Mouse (Mus musculus): ENCODE measurements around the gene Tysnd1. TPM values are rescaled to one million over a fixed set of nuclear protein-coding genes. Genes with fewer than 3 reads are reported as not detected.
A peak's percentile ranks its signal among the peaks of the same experiment; 100 is the strongest.

Gene Tysnd1
- polyA plus RNA-seq, 1 experiment from 2014 or later: 36.6 TPM

DNA sequence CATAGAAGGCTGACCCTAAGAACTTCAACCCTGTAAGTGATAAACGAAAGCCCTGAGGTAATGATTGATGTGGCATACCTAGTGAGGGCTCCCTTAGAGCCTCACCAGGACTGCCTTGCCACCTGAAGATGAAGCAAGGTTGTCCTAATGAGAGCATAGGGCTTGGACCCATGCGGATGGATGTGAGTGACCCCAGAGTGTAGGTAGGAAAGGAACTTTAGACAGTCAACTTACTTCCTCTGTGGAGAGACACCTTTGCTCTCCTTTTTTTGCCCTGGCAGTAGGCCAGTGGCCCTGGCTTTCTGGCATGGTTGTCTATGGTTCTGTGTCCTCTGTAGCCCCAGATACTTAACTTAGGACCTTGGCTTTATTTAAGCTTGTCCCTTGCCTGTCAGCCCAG lies 1.7 kb downstream of the Tysnd1 start:
- Histone ChIP-seq H3K9ac (ENCODE audit: low read length) (no peak overlapping the region), H3K4me2 (ENCODE audit: low read depth, severe bottlenecking) (peak overlapping the region; percentile 97), H3K36me3 (ENCODE audit: control insufficient read depth, insufficient read depth, low read length) (peaks cover 14% of the 10 kb centered on the region), H3K27me3 (ENCODE audit: control insufficient read depth, insufficient read depth, low read length) (no peaks in the 10 kb centered on the region), H3K4me3 (ENCODE audit: low read depth, low read length) (peak overlapping the region; percentile 96), H3K9me3 (ENCODE audit: control insufficient read depth, low read length) (no peaks in the 10 kb centered on the region), H3K27ac (replicated peaks; ENCODE audit: low read depth, low read length) (no peak overlapping the region), H3K4me1 (ENCODE audit: control insufficient read depth, insufficient read depth, low read length) (peaks cover 13% of the 10 kb centered on the region)
- no peak for DNase-seq (ENCODE audit: low spot score)
- no peak for ATAC-seq (ENCODE audit: insufficient number of reproducible peaks, low FRiP score, low TSS enrichment, low read depth)
- WGBS: 82% methylated on average over 2 of the region's 2 CpGs

DNA sequence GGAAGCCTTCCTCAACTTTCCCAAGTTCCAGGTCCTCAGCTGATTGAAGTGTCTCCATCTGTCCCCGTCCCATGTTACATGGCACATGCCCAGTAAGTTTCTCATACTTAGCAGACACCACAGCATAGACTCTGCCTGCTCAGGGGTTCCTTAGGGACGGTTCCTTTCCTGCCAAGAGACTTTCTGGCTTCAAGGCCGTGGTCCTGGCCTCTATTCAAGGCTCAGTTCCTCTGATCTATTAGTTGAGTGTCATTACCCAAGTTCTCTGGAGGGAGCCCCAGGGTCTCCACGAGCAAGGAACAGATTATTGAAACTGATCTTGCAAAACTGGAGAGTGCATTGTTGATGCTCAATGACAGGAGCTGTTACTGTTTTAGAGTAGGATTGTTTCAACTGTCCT lies 9.3 kb downstream of the Tysnd1 start:
- Histone ChIP-seq H3K9ac (ENCODE audit: low read length) (no peak overlapping the region), H3K4me1 (ENCODE audit: control insufficient read depth, insufficient read depth, low read length) (no peaks in the 10 kb centered on the region), H3K27me3 (ENCODE audit: control insufficient read depth, insufficient read depth, low read length) (no peaks in the 10 kb centered on the region), H3K27ac (replicated peaks; ENCODE audit: low read depth, low read length) (no peak overlapping the region), H3K36me3 (ENCODE audit: control insufficient read depth, insufficient read depth, low read length) (peaks cover 5% of the 10 kb centered on the region; the same call in 1 of the 2 replicates), H3K4me3 (ENCODE audit: low read depth, low read length) (no peak overlapping the region), H3K9me3 (ENCODE audit: control insufficient read depth, low read length) (no peaks in the 10 kb centered on the region), H3K4me2 (ENCODE audit: low read depth, severe bottlenecking) (no peak overlapping the region)
- DNase-seq (ENCODE audit: low spot score): no peak
- no peak for ATAC-seq (ENCODE audit: insufficient number of reproducible peaks, low FRiP score, low TSS enrichment, low read depth)
- WGBS: 84% methylated on average over 4 of the region's 4 CpGs

DNA sequence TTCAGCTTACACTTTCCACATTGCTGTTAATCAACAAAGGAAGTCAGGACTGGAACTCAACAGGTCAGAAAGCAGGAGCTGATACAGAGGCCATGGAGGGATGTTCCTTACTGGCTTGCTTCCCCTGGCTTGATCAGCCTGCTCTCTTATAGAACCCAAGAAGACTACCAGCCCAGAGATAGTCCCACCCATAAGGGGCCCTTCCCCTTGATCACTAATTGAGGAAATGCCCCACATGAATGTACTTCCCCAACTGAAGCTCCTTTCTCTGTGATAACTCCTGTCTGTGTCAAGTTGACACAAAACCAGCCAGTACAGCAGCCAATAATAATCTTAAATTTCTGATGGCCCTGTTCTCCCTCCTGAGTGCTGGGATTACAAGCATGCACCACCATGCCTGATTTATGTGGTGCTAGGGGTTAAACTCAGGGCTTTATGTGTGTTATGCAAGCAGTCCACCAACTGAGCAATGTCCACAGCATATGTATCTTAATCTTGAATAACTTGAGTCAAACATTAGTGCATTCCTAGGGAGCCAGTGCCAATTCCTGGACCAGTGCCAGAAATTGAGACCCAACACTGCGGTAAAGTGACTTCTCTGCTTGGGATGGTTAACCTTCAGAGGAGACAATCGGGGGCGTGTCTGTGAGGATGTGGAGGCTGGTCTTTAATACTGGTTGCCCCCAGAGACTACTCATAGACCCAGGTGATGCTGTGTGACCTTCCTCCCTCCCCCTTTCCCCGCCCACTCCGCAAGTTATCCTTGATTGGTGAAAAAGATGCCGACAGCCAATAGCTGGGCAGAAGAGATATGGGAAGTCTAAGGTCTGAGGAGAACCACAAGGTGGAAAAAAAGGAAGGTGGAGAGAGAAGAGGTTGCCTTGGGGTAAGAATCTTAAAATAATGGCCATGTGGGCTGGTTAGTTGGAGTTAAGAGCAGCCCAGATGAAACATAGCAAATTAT lies 11.4 kb downstream of the Tysnd1 start:
- Histone ChIP-seq H3K4me1 (ENCODE audit: control insufficient read depth, insufficient read depth, low read length) (no peaks in the 10 kb centered on the region), H3K36me3 (ENCODE audit: control insufficient read depth, insufficient read depth, low read length) (peaks cover 5% of the 10 kb centered on the region; the same call in 1 of the 2 replicates), H3K4me2 (ENCODE audit: low read depth, severe bottlenecking) (no peak overlapping the region), H3K4me3 (ENCODE audit: low read depth, low read length) (no peak overlapping the region), H3K27ac (replicated peaks; ENCODE audit: low read depth, low read length) (no peak overlapping the region), H3K9ac (ENCODE audit: low read length) (no peak overlapping the region), H3K9me3 (ENCODE audit: control insufficient read depth, low read length) (no peaks in the 10 kb centered on the region), H3K27me3 (ENCODE audit: control insufficient read depth, insufficient read depth, low read length) (no peaks in the 10 kb centered on the region)
- ATAC-seq (ENCODE audit: insufficient number of reproducible peaks, low FRiP score, low TSS enrichment, low read depth) (no peak), DNase-seq (ENCODE audit: low spot score) (no peak)
- WGBS: 81% methylated on average over 6 of the region's 6 CpGs

DNA sequence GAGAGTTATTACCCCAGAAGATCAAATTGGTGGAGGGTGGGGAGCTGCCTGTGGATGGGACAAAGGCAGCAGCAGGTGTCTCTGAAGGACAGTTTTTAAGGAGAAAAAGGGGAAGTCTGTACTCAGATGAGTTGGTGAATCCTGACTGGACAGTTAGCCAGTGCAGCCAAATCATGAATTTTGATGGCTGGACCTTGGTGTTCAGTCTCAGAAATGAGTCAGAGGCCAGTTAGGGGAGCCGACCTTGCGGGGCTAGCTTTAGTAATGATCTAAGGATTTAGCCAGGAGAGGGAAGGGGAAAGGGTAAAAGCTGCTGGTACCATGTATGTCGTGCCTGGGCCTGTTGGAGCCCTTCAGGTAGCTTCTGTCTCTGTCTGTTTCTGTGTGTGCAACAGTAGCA lies 18.3 kb downstream of the Tysnd1 start:
- Histone ChIP-seq H3K27me3 (ENCODE audit: control insufficient read depth, insufficient read depth, low read length) (no peaks in the 10 kb centered on the region), H3K9ac (ENCODE audit: low read length) (no peak overlapping the region), H3K4me3 (ENCODE audit: low read depth, low read length) (no peak overlapping the region), H3K27ac (replicated peaks; ENCODE audit: low read depth, low read length) (no peak overlapping the region), H3K36me3 (ENCODE audit: control insufficient read depth, insufficient read depth, low read length) (no peaks in the 10 kb centered on the region), H3K9me3 (ENCODE audit: control insufficient read depth, low read length) (no peaks in the 10 kb centered on the region), H3K4me2 (ENCODE audit: low read depth, severe bottlenecking) (no peak overlapping the region), H3K4me1 (ENCODE audit: control insufficient read depth, insufficient read depth, low read length) (peaks cover 5% of the 10 kb centered on the region; the same call in 1 of the 2 replicates)
- no peak for ATAC-seq (ENCODE audit: insufficient number of reproducible peaks, low FRiP score, low TSS enrichment, low read depth)
- 70% methylated on average over 3 of the region's 3 CpGs for WGBS
- DNase-seq (ENCODE audit: low spot score): no peak

DNA sequence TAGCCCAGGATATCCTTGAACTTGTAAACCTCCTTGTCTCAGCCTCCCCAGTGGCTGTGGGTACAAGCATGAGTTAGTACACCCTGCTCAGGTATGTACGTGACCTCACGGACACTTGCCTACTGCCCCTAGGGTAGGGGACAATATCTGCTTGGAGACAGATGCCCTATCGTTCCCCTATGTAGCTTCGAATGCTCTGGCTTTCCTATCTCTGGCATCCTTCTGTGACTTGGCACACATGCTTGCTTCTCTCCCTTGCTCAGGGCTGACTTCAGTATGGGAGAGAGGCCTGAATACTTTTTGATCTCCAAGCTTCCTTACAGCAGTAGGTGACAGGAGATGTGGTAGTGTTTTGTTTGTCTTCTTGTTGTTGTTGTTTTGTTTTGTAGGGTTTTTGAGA lies 18.8 kb downstream of the Tysnd1 start:
- Histone ChIP-seq H3K4me3 (ENCODE audit: low read depth, low read length) (no peak overlapping the region), H3K27me3 (ENCODE audit: control insufficient read depth, insufficient read depth, low read length) (no peaks in the 10 kb centered on the region), H3K9ac (ENCODE audit: low read length) (no peak overlapping the region), H3K9me3 (ENCODE audit: control insufficient read depth, low read length) (no peaks in the 10 kb centered on the region), H3K36me3 (ENCODE audit: control insufficient read depth, insufficient read depth, low read length) (no peaks in the 10 kb centered on the region), H3K4me1 (ENCODE audit: control insufficient read depth, insufficient read depth, low read length) (peaks cover 5% of the 10 kb centered on the region; the same call in 1 of the 2 replicates), H3K4me2 (ENCODE audit: low read depth, severe bottlenecking) (no peak overlapping the region), H3K27ac (replicated peaks; ENCODE audit: low read depth, low read length) (no peak overlapping the region)
- no peak for ATAC-seq (ENCODE audit: insufficient number of reproducible peaks, low FRiP score, low TSS enrichment, low read depth)
- no peak for DNase-seq (ENCODE audit: low spot score)
- 93% methylated on average over 4 of the region's 4 CpGs for WGBS

DNA sequence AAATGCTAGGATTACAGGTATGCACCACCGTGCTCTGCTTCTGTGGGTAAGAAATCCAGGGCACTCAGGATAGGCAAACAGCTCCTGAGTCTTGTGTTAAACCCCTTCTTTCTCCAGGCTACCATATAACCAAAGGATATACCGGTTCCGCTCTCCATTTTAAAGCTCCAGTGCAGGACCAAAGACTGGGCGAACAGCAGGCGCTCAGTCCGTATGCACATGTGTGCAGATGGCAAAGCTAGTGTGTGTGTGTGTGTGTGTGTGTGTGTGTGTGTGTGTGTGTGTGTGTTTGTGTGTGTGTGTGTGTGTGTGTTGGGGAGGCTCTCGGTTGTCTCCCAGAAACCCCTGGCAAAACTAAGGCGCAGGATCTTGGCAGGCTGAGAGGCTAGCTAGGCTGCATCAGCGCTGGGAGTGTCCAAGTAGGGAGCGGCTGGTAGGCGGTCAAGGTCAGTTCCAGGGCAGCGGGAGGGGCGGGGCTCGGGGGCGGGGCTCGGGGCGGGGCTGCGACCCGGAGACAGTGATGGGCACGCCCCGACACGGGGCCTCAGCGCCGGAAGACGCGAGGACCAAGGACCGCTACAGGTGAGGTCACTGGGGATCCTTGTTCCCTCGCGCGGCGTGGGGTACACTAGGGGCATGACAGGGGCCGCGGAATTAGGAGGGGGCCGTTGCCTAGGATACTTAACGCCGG lies 19.6 kb downstream of the Tysnd1 start, which contains the start of gene Aifm2:
Aifm2 (plus strand) TSS at position 493 of the 691 bp plus-strand sequence.
- H3K4me3 ChIP-seq (ENCODE audit: low read depth, low read length): peak within 1 kb of the TSS; percentile 61
- no peaks in the 10 kb centered on the region for H3K9me3 ChIP-seq (ENCODE audit: control insufficient read depth, low read length)
- H3K9ac ChIP-seq (ENCODE audit: low read length): peak within 1 kb of the TSS; percentile 17; the same call in 1 of the 2 replicates
- DNase-seq (ENCODE audit: low spot score) (peak; percentile 77), ATAC-seq (ENCODE audit: insufficient number of reproducible peaks, low FRiP score, low TSS enrichment, low read depth) (peak; percentile 79; the same call in 1 of the 2 replicates)
- peaks cover 5% of the 10 kb centered on the region; the same call in 1 of the 2 replicates for H3K4me1 ChIP-seq (ENCODE audit: control insufficient read depth, insufficient read depth, low read length)
- 13% methylated on average over 34 of the region's 36 CpGs for WGBS
- H3K36me3 ChIP-seq (ENCODE audit: control insufficient read depth, insufficient read depth, low read length): no peaks in the 10 kb centered on the region
- H3K27ac ChIP-seq (replicated peaks; ENCODE audit: low read depth, low read length): no peak within 1 kb of the TSS
- no peaks in the 10 kb centered on the region for H3K27me3 ChIP-seq (ENCODE audit: control insufficient read depth, insufficient read depth, low read length)
- H3K4me2 ChIP-seq (ENCODE audit: low read depth, severe bottlenecking): peak within 1 kb of the TSS; percentile 79

DNA sequence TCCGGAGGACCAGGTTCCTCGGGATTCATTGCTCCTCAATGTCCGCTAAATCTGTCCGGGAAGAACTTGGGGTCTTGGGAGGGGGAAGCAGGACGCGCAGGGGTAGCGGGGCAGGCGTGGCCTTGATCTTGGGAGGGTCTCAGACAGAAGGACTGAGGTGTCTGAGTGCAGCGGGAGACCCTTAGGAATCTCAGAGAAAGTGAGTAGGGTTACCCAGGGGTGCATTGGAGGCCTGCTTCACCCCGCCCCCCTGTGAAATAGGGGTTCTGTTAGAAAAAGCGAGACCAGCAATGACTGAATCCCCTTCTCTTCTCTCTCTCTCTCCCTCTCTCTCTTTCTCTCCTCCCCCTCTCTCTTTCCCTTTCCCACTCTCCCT lies 20.1 kb downstream of the Tysnd1 start:
- Histone ChIP-seq H3K36me3 (ENCODE audit: control insufficient read depth, insufficient read depth, low read length) (no peaks in the 10 kb centered on the region), H3K4me3 (ENCODE audit: low read depth, low read length) (peak overlapping the region; percentile 61), H3K27me3 (ENCODE audit: control insufficient read depth, insufficient read depth, low read length) (no peaks in the 10 kb centered on the region), H3K4me2 (ENCODE audit: low read depth, severe bottlenecking) (peak overlapping the region; percentile 79), H3K27ac (replicated peaks; ENCODE audit: low read depth, low read length) (no peak overlapping the region), H3K9ac (ENCODE audit: low read length) (peak overlapping the region; percentile 17; the same call in 1 of the 2 replicates), H3K9me3 (ENCODE audit: control insufficient read depth, low read length) (no peaks in the 10 kb centered on the region), H3K4me1 (ENCODE audit: control insufficient read depth, insufficient read depth, low read length) (peaks cover 5% of the 10 kb centered on the region; the same call in 1 of the 2 replicates)
- ATAC-seq (ENCODE audit: insufficient number of reproducible peaks, low FRiP score, low TSS enrichment, low read depth) (no peak), DNase-seq (ENCODE audit: low spot score) (no peak)
- WGBS: 4% methylated on average over 11 of the region's 11 CpGs
